Mouse (Mus musculus) midbrain, embryonic 15.5 days (tissue): ENCODE data around the gene Trio. TPM values are rescaled to one million over a fixed set of nuclear protein-coding genes. Genes with fewer than 3 reads are reported as not detected.
A peak's percentile ranks its signal among the peaks of the same experiment; 100 is the strongest.

ENCODE experiments used
- ATAC-seq: fragments of 200-750 bp; cut with Nextera tagmentation; replicated peaks from 2 replicates; pipeline ENCODE4 v1.8.0; 2017; ENCODE audit warnings: moderate TSS enrichment
- H3K27ac ChIP-seq: fragments of 300-500 bp; sonication (generic); 2 replicates; pipeline ENCODE4 v1.5.1; 2015; ENCODE audit warnings: mild to moderate bottlenecking, inconsistent platforms
- H3K27me3 ChIP-seq: fragments of 300-500 bp; sonication (generic); replicated peaks from 2 replicates; pipeline ENCODE4 v1.6.1; 2015; ENCODE audit warnings: inconsistent platforms
- H3K36me3 ChIP-seq: fragments of 300-500 bp; sonication (generic); replicated peaks from 2 replicates; pipeline ENCODE4 v1.6.1; 2015; ENCODE audit warnings: inconsistent platforms
- H3K4me1 ChIP-seq: fragments of 300-500 bp; sonication (generic); 2 replicates; pipeline ENCODE4 v1.6.1; 2015; ENCODE audit warnings: inconsistent platforms
- H3K4me2 ChIP-seq: fragments of 300-500 bp; sonication (generic); 2 replicates; pipeline ENCODE4 v1.6.1; 2015; ENCODE audit warnings: inconsistent platforms, mild to moderate bottlenecking, moderate library complexity
- H3K4me3 ChIP-seq: fragments of 300-500 bp; sonication (generic); 2 replicates; pipeline ENCODE4 v1.5.1; 2015; ENCODE audit warnings: mild to moderate bottlenecking, inconsistent platforms
- H3K9ac ChIP-seq: fragments of 300-500 bp; sonication (generic); 2 replicates; pipeline ENCODE4 v1.6.1; 2015; ENCODE audit warnings: mild to moderate bottlenecking, inconsistent platforms
- H3K9me3 ChIP-seq: fragments of 300-500 bp; sonication (generic); 2 replicates; pipeline ENCODE4 v1.6.1; 2016; ENCODE audit warnings: inconsistent platforms
- WGBS: fragments of 180-500 bp; shearing (Covaris S2); methylation state at CpG from one replicate; pipeline ENCODE4 v1.1.7; 2015; ENCODE audit warnings: mixed read lengths; 5-methylcytosine and 5-hydroxymethylcytosine counted together
- polyA plus RNA-seq: library from polyadenylated mRNA; unstranded; fragments of >200 nt; fragmentation: Nextera tagmentation; extraction: Ambion mirVana; gene quantifications from 2 replicates; pipeline ENCODE4 v1.2.1, GENCODE M21; 2015

Gene Trio
- polyA plus RNA-seq, 1 experiment from 2014 or later = 42.9 TPM

- H3K27ac ChIP-seq = 0 out of 2 replicates have a peak overlapping the region, but pooled peaks have one; percentile 4
- H3K9ac ChIP-seq = no peak overlapping the region
- H3K36me3 ChIP-seq = no peaks in the 10 kb centered on the region
- no peaks in the 10 kb centered on the region for H3K27me3 ChIP-seq
- H3K9me3 ChIP-seq = no peaks in the 10 kb centered on the region
- peaks cover 35% of the 10 kb centered on the region for H3K4me1 ChIP-seq
- ATAC-seq = peak; percentile 26; the same call in 1 of the 2 replicates
- no peak overlapping the region for H3K4me3 ChIP-seq
- WGBS = 70% methylated on average over 6 of the region's 6 CpGs
- H3K4me2 ChIP-seq = no peak overlapping the region
These were observed 120.3 kb downstream of the Trio start for GRCm38 (mm10) chr15:27905341-27905740.

- no peaks in the 10 kb centered on the region for H3K36me3 ChIP-seq
- WGBS = 60% methylated on average over 16 of the region's 16 CpGs
- no peak overlapping the region for H3K4me2 ChIP-seq
- H3K4me1 ChIP-seq = peaks cover 35% of the 10 kb centered on the region
- no peak; the same call in 1 of the 2 replicates for ATAC-seq
- H3K27ac ChIP-seq = 0 out of 2 replicates have a peak overlapping the region, but pooled peaks have one; percentile 4
- no peak overlapping the region for H3K4me3 ChIP-seq
- H3K27me3 ChIP-seq = no peaks in the 10 kb centered on the region
- H3K9ac ChIP-seq = no peak overlapping the region
- no peaks in the 10 kb centered on the region for H3K9me3 ChIP-seq
These were observed 121.2 kb downstream of the Trio start for GRCm38 (mm10) chr15:27904346-27905005.

DNA sequence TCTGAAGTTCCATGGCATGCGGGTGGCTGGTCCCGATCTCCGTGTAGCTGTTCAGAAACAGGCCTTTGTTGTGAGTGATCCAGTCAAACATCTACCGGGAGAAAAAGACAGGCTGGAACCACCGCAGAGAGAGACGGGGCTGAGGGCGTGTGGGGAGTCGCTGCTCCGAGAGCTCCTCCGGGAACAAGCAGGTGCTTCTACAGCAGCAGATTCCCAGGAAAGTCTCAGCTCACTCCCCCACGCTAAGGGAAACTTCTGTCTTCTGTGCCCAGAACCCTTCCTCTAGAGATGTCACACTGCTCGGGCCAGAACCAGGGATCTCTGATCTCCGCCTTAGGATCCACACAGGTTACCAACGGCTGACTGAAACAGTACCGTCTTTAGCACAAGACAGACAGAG is 124.4 kb downstream of the Trio start:
- H3K4me1 ChIP-seq = peaks cover 18% of the 10 kb centered on the region
- ATAC-seq = no peak
- WGBS = 86% methylated on average over 15 of the region's 15 CpGs
- H3K9ac ChIP-seq = no peak overlapping the region
- no peak overlapping the region for H3K4me2 ChIP-seq
- no peak overlapping the region for H3K4me3 ChIP-seq
- H3K9me3 ChIP-seq = no peaks in the 10 kb centered on the region
- H3K27ac ChIP-seq = no peak overlapping the region
- H3K27me3 ChIP-seq = no peaks in the 10 kb centered on the region
- peaks cover 6% of the 10 kb centered on the region for H3K36me3 ChIP-seq

DNA sequence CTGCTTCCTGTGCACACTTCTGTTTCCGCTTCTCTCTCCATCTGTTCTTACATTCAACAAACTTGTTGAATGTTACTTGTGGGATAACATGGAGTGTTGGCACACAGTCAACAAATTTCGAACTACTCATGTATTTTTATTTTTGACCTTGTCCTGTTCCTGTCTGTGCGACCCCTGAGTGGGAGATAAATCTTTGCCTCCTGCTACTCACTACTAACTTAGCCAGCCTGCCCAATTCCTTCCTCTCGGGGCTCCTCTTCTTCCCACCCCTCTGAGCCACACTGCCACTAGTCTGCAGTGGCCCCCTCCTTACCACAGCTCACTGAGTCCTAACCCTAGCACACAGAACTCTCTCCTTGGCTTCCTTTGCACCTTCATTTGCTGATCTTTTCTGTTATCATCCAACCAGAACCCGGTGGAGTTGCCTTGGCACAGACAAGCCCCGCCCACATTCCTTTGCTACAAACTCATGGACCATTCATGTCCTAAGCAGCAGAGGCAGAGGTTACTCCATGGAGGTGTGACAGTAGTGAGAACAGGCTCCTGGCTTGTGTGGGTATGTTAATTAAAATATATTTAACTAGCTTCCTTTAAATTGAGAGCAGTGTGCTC is 126.7 kb downstream of the Trio start:
- Histone ChIP-seq H3K27ac (no peak overlapping the region), H3K9me3 (no peaks in the 10 kb centered on the region), H3K4me2 (no peak overlapping the region), H3K4me1 (0 out of 2 replicates have a peak, but pooled peaks cover 12% of the 10 kb centered on the region), H3K4me3 (no peak overlapping the region), H3K27me3 (no peaks in the 10 kb centered on the region), H3K9ac (no peak overlapping the region), H3K36me3 (peaks cover 6% of the 10 kb centered on the region)
- ATAC-seq = no peak
- WGBS = 86% methylated on average over 6 of the region's 6 CpGs

DNA sequence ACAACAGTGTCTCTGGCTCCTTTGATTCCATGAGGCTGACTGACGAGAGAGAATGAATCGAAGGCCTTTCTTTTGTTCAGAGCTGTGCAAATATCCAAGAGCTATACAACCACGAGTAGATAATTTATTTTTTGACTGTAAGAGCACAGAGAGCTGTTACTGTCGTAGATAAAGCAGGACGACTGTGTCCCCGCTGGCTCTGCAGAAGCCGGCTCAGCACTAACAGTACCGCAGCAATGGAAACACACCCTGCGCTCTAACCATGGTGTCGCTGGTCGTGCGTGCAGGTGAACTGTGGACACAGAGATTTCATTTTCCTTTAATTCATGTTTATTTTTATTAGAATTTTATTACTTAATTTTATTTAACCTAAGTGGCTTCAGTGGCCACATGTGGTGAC is 131.5 kb downstream of the Trio start:
- WGBS = 60% methylated on average over 12 of the region's 12 CpGs
- Histone ChIP-seq H3K4me1 (0 out of 2 replicates have a peak, but pooled peaks cover 11% of the 10 kb centered on the region), H3K27me3 (no peaks in the 10 kb centered on the region), H3K4me2 (no peak overlapping the region), H3K36me3 (peaks cover 11% of the 10 kb centered on the region), H3K4me3 (no peak overlapping the region), H3K9ac (no peak overlapping the region), H3K9me3 (no peaks in the 10 kb centered on the region), H3K27ac (peak overlapping the region; percentile 35)
- ATAC-seq = 0 out of 2 replicates have a peak, but pooled peaks have one; percentile 51

DNA sequence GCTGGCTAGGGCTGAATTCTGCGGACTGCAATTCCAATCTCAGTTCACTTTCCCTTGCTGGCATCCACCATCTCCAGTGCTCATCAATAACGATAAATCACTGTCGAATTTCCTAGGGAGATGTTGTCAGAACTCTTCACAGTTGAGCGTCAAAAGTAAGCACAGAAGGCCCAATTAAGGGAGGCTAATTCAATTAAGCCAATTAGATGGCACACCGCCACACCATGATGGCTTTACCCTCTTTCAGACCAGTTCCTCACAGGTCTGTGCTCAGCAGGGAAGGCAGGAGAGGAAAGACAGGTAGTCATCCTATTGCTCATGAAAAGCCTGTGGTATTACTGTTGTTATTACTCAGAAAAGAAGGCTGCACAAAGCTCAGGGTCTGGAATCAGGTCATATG is 133.6 kb downstream of the Trio start:
- 0 out of 2 replicates have a peak, but pooled peaks cover 11% of the 10 kb centered on the region for H3K4me1 ChIP-seq
- 0 out of 2 replicates have a peak overlapping the region, but pooled peaks have one; percentile 2 for H3K27ac ChIP-seq
- no peak overlapping the region for H3K9ac ChIP-seq
- H3K4me2 ChIP-seq = no peak overlapping the region
- H3K9me3 ChIP-seq = no peaks in the 10 kb centered on the region
- H3K36me3 ChIP-seq = peaks cover 12% of the 10 kb centered on the region
- WGBS = 69% methylated on average over 5 of the region's 5 CpGs
- no peaks in the 10 kb centered on the region for H3K27me3 ChIP-seq
- H3K4me3 ChIP-seq = no peak overlapping the region
- no peak for ATAC-seq

DNA sequence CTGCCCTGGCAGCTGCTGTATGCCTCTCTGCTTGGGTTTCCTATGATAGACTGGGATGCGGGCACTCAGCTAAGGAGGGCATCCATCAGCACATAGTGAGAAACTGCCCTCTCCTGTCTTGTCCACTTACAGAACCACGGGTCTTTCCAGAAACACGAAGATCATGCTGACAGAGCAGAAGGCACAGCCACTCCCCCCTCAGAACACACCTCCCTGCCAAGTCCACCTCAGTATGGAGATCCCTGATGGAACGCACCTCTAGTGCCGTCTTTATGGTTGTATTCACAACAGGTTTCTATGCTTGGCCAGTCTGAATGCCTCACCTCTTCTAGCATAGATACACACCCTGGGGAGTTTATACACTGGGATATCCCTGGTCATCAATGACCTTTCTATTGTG is 135.0 kb downstream of the Trio start:
- 91% methylated on average over 5 of the region's 5 CpGs for WGBS
- Histone ChIP-seq H3K4me1 (0 out of 2 replicates have a peak, but pooled peaks cover 11% of the 10 kb centered on the region), H3K9me3 (no peaks in the 10 kb centered on the region), H3K27ac (no peak overlapping the region), H3K36me3 (peaks cover 12% of the 10 kb centered on the region), H3K27me3 (no peaks in the 10 kb centered on the region), H3K4me2 (no peak overlapping the region), H3K9ac (no peak overlapping the region), H3K4me3 (no peak overlapping the region)
- ATAC-seq = no peak

- Histone ChIP-seq H3K4me3 (no peak overlapping the region), H3K4me2 (no peak overlapping the region), H3K36me3 (peaks cover 12% of the 10 kb centered on the region), H3K9ac (no peak overlapping the region), H3K27me3 (no peaks in the 10 kb centered on the region), H3K4me1 (peaks cover 12% of the 10 kb centered on the region), H3K9me3 (no peaks in the 10 kb centered on the region), H3K27ac (no peak overlapping the region)
- WGBS = 47% methylated on average over 13 of the region's 13 CpGs
- ATAC-seq = no peak
These were observed 137.5 kb downstream of the Trio start for GRCm38 (mm10) chr15:27888153-27888552.

- H3K27me3 ChIP-seq = no peaks in the 10 kb centered on the region
- H3K4me3 ChIP-seq = no peak overlapping the region
- H3K36me3 ChIP-seq = peaks cover 12% of the 10 kb centered on the region
- no peak overlapping the region for H3K9ac ChIP-seq
- H3K4me1 ChIP-seq = peaks cover 7% of the 10 kb centered on the region
- H3K27ac ChIP-seq = no peak overlapping the region
- ATAC-seq = no peak
- 88% methylated on average over 6 of the region's 6 CpGs for whole genome bisulfite sequencing
- H3K4me2 ChIP-seq = no peak overlapping the region
- H3K9me3 ChIP-seq = no peaks in the 10 kb centered on the region
These were observed 138.7 kb downstream of the Trio start for GRCm38 (mm10) chr15:27886992-27887391.

- H3K4me2 ChIP-seq = no peak overlapping the region
- H3K27me3 ChIP-seq = no peaks in the 10 kb centered on the region
- peaks cover 6% of the 10 kb centered on the region for H3K4me1 ChIP-seq
- H3K9me3 ChIP-seq = no peaks in the 10 kb centered on the region
- peaks cover 16% of the 10 kb centered on the region for H3K36me3 ChIP-seq
- 74% methylated on average over 17 of the region's 17 CpGs for WGBS
- no peak overlapping the region for H3K9ac ChIP-seq
- peak; percentile 74 for ATAC-seq
- peak overlapping the region; percentile 39 for H3K27ac ChIP-seq
- no peak overlapping the region for H3K4me3 ChIP-seq
These were observed 141.0 kb downstream of the Trio start for GRCm38 (mm10) chr15:27884347-27885250.

DNA sequence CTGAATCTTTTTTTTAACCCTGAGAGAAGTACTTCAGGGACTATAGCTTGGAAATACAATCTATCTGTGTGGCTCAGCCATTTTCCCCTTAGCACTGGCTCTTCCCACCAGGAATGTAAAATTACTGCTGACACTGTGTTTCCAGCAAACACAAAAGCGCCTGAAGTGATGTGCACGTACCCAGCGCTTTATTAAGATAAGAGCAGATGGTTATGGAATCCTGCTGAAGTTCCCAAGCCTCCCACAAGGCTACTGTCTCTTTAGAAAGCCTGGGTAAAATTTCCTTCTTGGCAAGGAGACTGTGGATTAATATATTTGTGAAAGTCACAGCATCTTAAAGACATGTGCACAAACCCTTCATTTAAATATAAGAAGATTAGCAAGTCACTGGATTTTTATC is 141.8 kb downstream of the Trio start:
- H3K27ac ChIP-seq = peak overlapping the region; percentile 21; the same call in 1 of the 2 replicates
- H3K36me3 ChIP-seq = peaks cover 9% of the 10 kb centered on the region
- H3K4me2 ChIP-seq = no peak overlapping the region

GRCm38 (mm10) chr15:27882898-27883297 is 142.8 kb downstream of the Trio start:
- Histone ChIP-seq H3K9me3 (no peaks in the 10 kb centered on the region), H3K36me3 (peaks cover 6% of the 10 kb centered on the region; the same call in 1 of the 2 replicates), H3K4me1 (peaks cover 6% of the 10 kb centered on the region), H3K27ac (no peak overlapping the region), H3K27me3 (no peaks in the 10 kb centered on the region), H3K4me2 (no peak overlapping the region), H3K4me3 (no peak overlapping the region), H3K9ac (no peak overlapping the region)
- WGBS = 94% methylated on average over 14 of the region's 14 CpGs
- no peak for ATAC-seq

More for the DNA sequence above, 141.8 kb downstream of the Trio start:
- Histone ChIP-seq H3K9me3 (no peaks in the 10 kb centered on the region), H3K4me3 (no peak overlapping the region), H3K9ac (no peak overlapping the region), H3K4me1 (peaks cover 6% of the 10 kb centered on the region), H3K27me3 (no peaks in the 10 kb centered on the region)
- WGBS = 57% methylated on average over 3 of the region's 3 CpGs
- peak; percentile 19; the same call in 1 of the 2 replicates for ATAC-seq
